Mouse (Mus musculus): Measurements from ENCODE around the gene Hcrt.

Gene Hcrt

GRCm38 (mm10) chr11:100735954-100736745 is 26.6 kb downstream of the Hcrt start:
- no peak for DNase-seq (ENCODE audit: low spot score)

GRCm38 (mm10) chr11:100735134-100735865 is 27.4 kb downstream of the Hcrt start:
- DNase-seq (ENCODE audit: low spot score): no peak

GRCm38 (mm10) chr11:100730477-100731205 is 32.1 kb downstream of the Hcrt start:
- DNase-seq (ENCODE audit: low spot score): no peak

- no peak for DNase-seq (ENCODE audit: low spot score)
Observed at GRCm38 (mm10) chr11:100729976-100730375, 32.8 kb downstream of the Hcrt start.

GRCm38 (mm10) chr11:100728601-100729000 is 34.1 kb downstream of the Hcrt start:
- DNase-seq (ENCODE audit: low spot score): no peak

- DNase-seq (ENCODE audit: low spot score): no peak
Observed at GRCm38 (mm10) chr11:100727201-100727600, 35.5 kb downstream of the Hcrt start.

- DNase-seq (ENCODE audit: low spot score): no peak
Observed at GRCm38 (mm10) chr11:100724919-100725512, 37.7 kb downstream of the Hcrt start.

GRCm38 (mm10) chr11:100722493-100723028 is 40.2 kb downstream of the Hcrt start:
- DNase-seq (ENCODE audit: low spot score): no peak

GRCm38 (mm10) chr11:100721776-100722492 is 40.8 kb downstream of the Hcrt start:
- DNase-seq (ENCODE audit: low spot score): no peak

GRCm38 (mm10) chr11:100721254-100721653 is 41.5 kb downstream of the Hcrt start:
- no peak for DNase-seq (ENCODE audit: low spot score)

- no peak for DNase-seq (ENCODE audit: low spot score)
Observed at GRCm38 (mm10) chr11:100720345-100720744, 42.4 kb downstream of the Hcrt start.

GRCm38 (mm10) chr11:100719893-100720292 is 42.8 kb downstream of the Hcrt start:
- no peak for DNase-seq (ENCODE audit: low spot score)

GRCm38 (mm10) chr11:100719312-100719711 is 43.4 kb downstream of the Hcrt start:
- DNase-seq (ENCODE audit: low spot score): no peak

- no peak for DNase-seq (ENCODE audit: low spot score)
Observed at GRCm38 (mm10) chr11:100718866-100719265, 43.9 kb downstream of the Hcrt start.

- DNase-seq (ENCODE audit: low spot score): no peak
Observed at GRCm38 (mm10) chr11:100718462-100718861, 44.3 kb downstream of the Hcrt start.

GRCm38 (mm10) chr11:100716649-100717048 is 46.1 kb downstream of the Hcrt start:
- no peak for DNase-seq (ENCODE audit: low spot score)

- DNase-seq (ENCODE audit: low spot score): no peak
Observed at GRCm38 (mm10) chr11:100714948-100715347, 47.8 kb downstream of the Hcrt start.

- DNase-seq (ENCODE audit: low spot score): peak; percentile 85
Observed at GRCm38 (mm10) chr11:100714534-100714915, 48.2 kb downstream of the Hcrt start.

- peak; percentile 68 for DNase-seq (ENCODE audit: low spot score)
Observed at GRCm38 (mm10) chr11:100713735-100714533, 48.8 kb downstream of the Hcrt start, which contains the start of gene Hspb9. Hspb9 (plus strand) TSS chr11:100713850.

- DNase-seq (ENCODE audit: low spot score): no peak
Observed at GRCm38 (mm10) chr11:100713174-100713573, 49.6 kb downstream of the Hcrt start.
